Mouse (Mus musculus) midbrain, embryonic 11.5 days (tissue): ENCODE results near the gene Ptpn6. TPM values are rescaled to one million over a fixed set of nuclear protein-coding genes. Genes with fewer than 3 reads are reported as not detected.

Experiments
- ATAC-seq: fragments of 200-750 bp; cut with Nextera tagmentation; 2 replicates; pipeline ENCODE4 v1.8.0; 2017; ENCODE audit warnings: moderate TSS enrichment, moderate library complexity; ENCODE audit not compliant: low FRiP score
- DNase-seq: peaks from one replicate; pipeline ENCODE4 v3.0.0; 2015; ENCODE audit warnings: low spot score; ENCODE audit errors: missing footprints
- H3K27ac ChIP-seq: fragments of 300-500 bp; sonication (generic); 2 replicates; pipeline ENCODE4 v1.5.1; 2014; ENCODE audit warnings: low read depth, low read length
- H3K27me3 ChIP-seq: fragments of 300-500 bp; sonication (generic); 2 replicates; pipeline ENCODE4 v1.6.1; 2014; ENCODE audit warnings: mild to moderate bottlenecking, low read length, moderate library complexity, mixed read lengths; ENCODE audit not compliant: control insufficient read depth, insufficient read depth
- H3K36me3 ChIP-seq: fragments of 300-500 bp; sonication (generic); 2 replicates; pipeline ENCODE4 v1.6.1; 2014; ENCODE audit warnings: mild to moderate bottlenecking, low read length, moderate library complexity, mixed read lengths; ENCODE audit not compliant: control insufficient read depth, insufficient read depth
- H3K4me1 ChIP-seq: fragments of 300-500 bp; sonication (generic); 2 replicates; pipeline ENCODE4 v1.6.1; 2014; ENCODE audit warnings: low read length; ENCODE audit not compliant: control insufficient read depth, insufficient read depth
- H3K4me2 ChIP-seq: fragments of 300-500 bp; sonication (generic); 2 replicates; pipeline ENCODE4 v1.6.1; 2014; ENCODE audit warnings: mild to moderate bottlenecking, moderate library complexity
- H3K4me3 ChIP-seq: fragments of 300-500 bp; sonication (generic); 2 replicates; pipeline ENCODE4 v1.5.1; 2014; ENCODE audit warnings: low read depth, low read length
- H3K9ac ChIP-seq: fragments of 300-500 bp; sonication (generic); 2 replicates; pipeline ENCODE4 v1.6.1; 2014; ENCODE audit warnings: low read length
- H3K9me3 ChIP-seq: fragments of 300-500 bp; sonication (generic); 2 replicates; pipeline ENCODE4 v1.6.1; 2016; ENCODE audit warnings: low read length; ENCODE audit not compliant: control insufficient read depth
- WGBS: fragments of 180-500 bp; shearing (Covaris S2); extraction: QIAGEN DNeasy Blood & Tissue Kit; methylation state at CpG from one replicate; pipeline ENCODE4 v1.1.7; 2014; 5-methylcytosine and 5-hydroxymethylcytosine counted together
- polyA plus RNA-seq: library from polyadenylated mRNA; unstranded; fragments of >200 nt; fragmentation: Nextera tagmentation; extraction: Ambion mirVana; gene quantifications from 2 replicates; pipeline ENCODE4 v1.2.1, GENCODE M21; 2014

The Ptpn6 gene
- polyA plus RNA-seq, 1 experiment from 2014 or later, result 5.1 TPM

DNA sequence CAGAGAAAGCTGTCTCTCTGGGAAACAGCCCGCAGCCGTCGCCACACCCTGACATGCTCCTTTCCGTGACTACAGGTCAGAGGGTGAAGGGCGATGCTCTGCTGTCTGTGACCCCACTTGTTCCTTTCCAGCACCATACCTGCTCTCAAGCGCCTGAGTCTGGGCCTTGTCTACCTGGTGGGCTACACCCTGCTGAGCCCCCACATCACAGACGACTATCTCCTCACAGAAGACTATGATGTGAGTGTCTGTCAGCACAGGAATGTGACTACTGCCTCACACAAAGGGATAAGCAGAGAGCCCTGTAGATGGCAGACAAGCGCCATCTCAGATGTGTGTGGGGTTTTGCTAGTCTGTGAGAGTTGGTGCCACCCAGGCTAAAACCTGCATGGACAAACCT is 37.2 kb downstream of the Ptpn6 start:
- Histone ChIP-seq H3K4me3 (no peak overlapping the region), H3K27ac (no peak overlapping the region), H3K36me3 (peaks cover 20% of the 10 kb centered on the region), H3K9me3 (no peaks in the 10 kb centered on the region), H3K4me2 (no peak overlapping the region), H3K27me3 (no peaks in the 10 kb centered on the region), H3K9ac (no peak overlapping the region), H3K4me1 (no peaks in the 10 kb centered on the region)
- WGBS, result 78% methylated on average over 8 of the region's 8 CpGs
- 0 out of 2 replicates have a peak, but pooled peaks have one; percentile 23 for ATAC-seq
- peak; percentile 80 for DNase-seq

- H3K27me3 ChIP-seq, result no peaks in the 10 kb centered on the region
- no peak overlapping the region for H3K4me2 ChIP-seq
- no peak overlapping the region for H3K9ac ChIP-seq
- 85% methylated on average over 11 of the region's 11 CpGs for WGBS
- H3K36me3 ChIP-seq, result peaks cover 15% of the 10 kb centered on the region
- H3K4me3 ChIP-seq, result no peak overlapping the region
- DNase-seq (peak; percentile 53), ATAC-seq (no peak)
- no peak overlapping the region for H3K27ac ChIP-seq
- H3K4me1 ChIP-seq, result no peaks in the 10 kb centered on the region
- H3K9me3 ChIP-seq, result no peaks in the 10 kb centered on the region
Observed at GRCm38 (mm10) chr6:124699962-124700610, 38.4 kb downstream of the Ptpn6 start.

GRCm38 (mm10) chr6:124699366-124699765 is 39.1 kb downstream of the Ptpn6 start:
- ATAC-seq, result no peak
- 79% methylated on average over 4 of the region's 4 CpGs for WGBS
- Histone ChIP-seq H3K27ac (no peak overlapping the region), H3K9ac (no peak overlapping the region), H3K36me3 (peaks cover 9% of the 10 kb centered on the region), H3K27me3 (no peaks in the 10 kb centered on the region), H3K4me3 (no peak overlapping the region), H3K4me2 (no peak overlapping the region), H3K4me1 (no peaks in the 10 kb centered on the region), H3K9me3 (no peaks in the 10 kb centered on the region)
- DNase-seq, result peak; percentile 78

- no peak overlapping the region for H3K4me3 ChIP-seq
Observed at GRCm38 (mm10) chr6:124698751-124699150, 39.8 kb downstream of the Ptpn6 start.

GRCm38 (mm10) chr6:124696441-124697150 is 41.9 kb downstream of the Ptpn6 start:
- Histone ChIP-seq H3K36me3 (no peaks in the 10 kb centered on the region; the same call in 1 of the 2 replicates), H3K4me2 (no peak overlapping the region), H3K9me3 (no peaks in the 10 kb centered on the region), H3K27me3 (no peaks in the 10 kb centered on the region), H3K27ac (no peak overlapping the region), H3K9ac (no peak overlapping the region), H3K4me3 (no peak overlapping the region), H3K4me1 (no peaks in the 10 kb centered on the region)
- WGBS, result 90% methylated on average over 7 of the region's 7 CpGs
- ATAC-seq (no peak), DNase-seq (peak; percentile 39)

More at GRCm38 (mm10) chr6:124698751-124699150, 39.8 kb downstream of the Ptpn6 start:
- H3K4me1 ChIP-seq, result no peaks in the 10 kb centered on the region
- DNase-seq, result no peak
- 86% methylated on average over 6 of the region's 6 CpGs for WGBS
- H3K9ac ChIP-seq, result no peak overlapping the region
- H3K27ac ChIP-seq, result no peak overlapping the region
- H3K4me2 ChIP-seq, result no peak overlapping the region
- peaks cover 4% of the 10 kb centered on the region for H3K36me3 ChIP-seq
- ATAC-seq, result no peak
- no peaks in the 10 kb centered on the region for H3K9me3 ChIP-seq
- no peaks in the 10 kb centered on the region for H3K27me3 ChIP-seq

DNA sequence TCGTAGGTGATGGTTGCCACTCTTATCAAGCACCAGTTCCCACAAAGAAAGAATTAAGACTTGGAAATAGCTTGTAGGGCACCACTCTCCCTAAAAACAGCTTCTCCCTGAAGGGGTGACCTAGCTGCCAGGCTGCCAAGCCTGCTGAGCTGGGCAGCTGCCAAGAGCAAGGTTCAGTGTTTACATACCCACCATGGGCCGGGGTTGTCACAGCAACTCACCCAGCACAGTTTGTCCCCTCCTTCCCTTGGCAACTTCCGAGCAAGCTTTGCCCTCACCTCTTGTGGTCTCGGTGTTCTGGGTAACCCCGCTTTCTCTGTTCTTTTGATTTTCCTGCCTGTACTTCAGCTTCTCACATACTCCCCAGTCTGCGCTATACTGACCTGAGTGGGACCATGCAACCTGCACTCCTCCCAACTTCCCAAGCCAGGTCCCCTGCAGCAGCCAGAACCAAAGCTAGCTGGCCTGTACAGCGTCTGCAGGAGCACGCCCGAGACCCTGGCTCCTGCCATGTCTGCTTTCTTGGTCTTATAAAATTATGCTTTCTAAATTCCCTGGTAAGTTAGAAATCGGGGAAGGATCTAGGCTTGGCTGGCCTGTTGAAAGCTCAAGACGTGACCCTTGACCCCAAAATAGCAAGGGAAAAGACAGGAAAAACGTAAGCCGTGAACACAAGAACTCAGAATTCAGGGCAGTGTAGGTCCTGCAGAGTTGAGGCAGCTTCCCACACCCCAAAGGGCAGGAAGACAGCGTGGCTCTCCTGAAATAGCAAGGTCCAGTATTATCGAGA is 44.2 kb downstream of the Ptpn6 start:
- no peaks in the 10 kb centered on the region for H3K4me1 ChIP-seq
- ATAC-seq (no peak), DNase-seq (peak; percentile 53)
- 83% methylated on average over 15 of the region's 15 CpGs for WGBS
- no peak overlapping the region for H3K4me2 ChIP-seq
- no peak overlapping the region for H3K27ac ChIP-seq
- H3K36me3 ChIP-seq, result no peaks in the 10 kb centered on the region
- no peak overlapping the region for H3K4me3 ChIP-seq
- no peak overlapping the region for H3K9ac ChIP-seq
- no peaks in the 10 kb centered on the region for H3K27me3 ChIP-seq
- H3K9me3 ChIP-seq, result no peaks in the 10 kb centered on the region

- no peak overlapping the region for H3K4me2 ChIP-seq
- no peak overlapping the region for H3K27ac ChIP-seq
- no peaks in the 10 kb centered on the region for H3K9me3 ChIP-seq
- H3K36me3 ChIP-seq, result no peaks in the 10 kb centered on the region
- H3K4me1 ChIP-seq, result no peaks in the 10 kb centered on the region
- H3K9ac ChIP-seq, result no peak overlapping the region
- DNase-seq, result peak; percentile 59
- no peak for ATAC-seq
- 85% methylated on average over 15 of the region's 15 CpGs for WGBS
- no peak overlapping the region for H3K4me3 ChIP-seq
- H3K27me3 ChIP-seq, result no peaks in the 10 kb centered on the region
Observed at GRCm38 (mm10) chr6:124693243-124693981, 45.1 kb downstream of the Ptpn6 start.

GRCm38 (mm10) chr6:124690517-124690916 is 48.0 kb downstream of the Ptpn6 start:
- Histone ChIP-seq H3K9me3 (no peaks in the 10 kb centered on the region), H3K4me2 (no peak overlapping the region), H3K4me3 (no peak overlapping the region), H3K27me3 (no peaks in the 10 kb centered on the region), H3K27ac (no peak overlapping the region), H3K9ac (no peak overlapping the region), H3K36me3 (no peaks in the 10 kb centered on the region), H3K4me1 (no peaks in the 10 kb centered on the region)
- DNase-seq (peak; percentile 75), ATAC-seq (no peak)
- 98% methylated on average over 3 of the region's 3 CpGs for WGBS
